Mouse (Mus musculus) natural killer cell, adult 2 months (primary cell): ENCODE results near the gene Foxa3.

Source experiments
- DNase-seq, 2 experiments: peaks; one replicate each; pipeline ENCODE4 v3.0.0; 2022; ENCODE audit warnings: low spot score in 2 of 2

The Foxa3 gene

GRCm38 (mm10) chr7:19024581-19025255 is 1.4 kb upstream of the Foxa3 start:
- peak in 1 of 2 experiments; percentile 16 for DNase-seq

- DNase-seq: peak; percentile 95 to 96
These were observed 763 bp upstream of the Foxa3 start, which contains the start of gene Sympk for GRCm38 (mm10) chr7:19024096-19024506. TSS of gene Sympk (plus strand) at chr7:19024377.

GRCm38 (mm10) chr7:19022189-19022958 is 964 bp downstream of the Foxa3 start:
- DNase-seq: no peak

- no peak for DNase-seq
These were observed 2.3 kb downstream of the Foxa3 start for GRCm38 (mm10) chr7:19021048-19021447.

- DNase-seq: no peak
These were observed 5.4 kb downstream of the Foxa3 start for GRCm38 (mm10) chr7:19017909-19018308.

- DNase-seq: no peak
These were observed 7.3 kb downstream of the Foxa3 start for GRCm38 (mm10) chr7:19016042-19016441.

GRCm38 (mm10) chr7:19014452-19014851 is 8.9 kb downstream of the Foxa3 start:
- DNase-seq: no peak

- no peak for DNase-seq
These were observed 10.5 kb downstream of the Foxa3 start for GRCm38 (mm10) chr7:19012882-19013281.

- no peak for DNase-seq
These were observed 11.2 kb downstream of the Foxa3 start for GRCm38 (mm10) chr7:19012025-19012621.

- peak in 1 of 2 experiments; percentile 8 for DNase-seq
These were observed 12.8 kb downstream of the Foxa3 start for GRCm38 (mm10) chr7:19010581-19010980.

- no peak for DNase-seq
These were observed 16.0 kb downstream of the Foxa3 start for GRCm38 (mm10) chr7:19007026-19007977.

- DNase-seq: peak; percentile 81 to 85
These were observed 16.9 kb downstream of the Foxa3 start for GRCm38 (mm10) chr7:19006476-19006875.

- no peak for DNase-seq
These were observed 17.8 kb downstream of the Foxa3 start for GRCm38 (mm10) chr7:19005417-19006121.

GRCm38 (mm10) chr7:19004631-19005079 is 18.7 kb downstream of the Foxa3 start:
- DNase-seq: peak in 1 of 2 experiments; percentile 11

GRCm38 (mm10) chr7:19003902-19004630 is 19.3 kb downstream of the Foxa3 start, which contains the start of gene Irf2bp1:
TSS of gene Irf2bp1 (plus strand) at chr7:19004044.
- DNase-seq: peak; percentile 91

GRCm38 (mm10) chr7:19002848-19003498 is 20.4 kb downstream of the Foxa3 start:
- DNase-seq: peak; percentile 64 to 67

- DNase-seq: no peak
These were observed 21.2 kb downstream of the Foxa3 start for GRCm38 (mm10) chr7:19002115-19002514.

GRCm38 (mm10) chr7:19001807-19002085 is 21.6 kb downstream of the Foxa3 start:
- no peak for DNase-seq

- peak; percentile 84 to 86 for DNase-seq
These were observed 22.1 kb downstream of the Foxa3 start for GRCm38 (mm10) chr7:19001066-19001806.
